Mouse (Mus musculus) mature B cell (primary cell): ENCODE measurements around the gene Larp4.

Source experiments
- in situ Hi-C: fragments of 300-500 bp; cut with MboI; formaldehyde crosslinking; loops from 2 replicates; pipeline ENCODE4 v1.14.3; 2019

Gene Larp4

DNA sequence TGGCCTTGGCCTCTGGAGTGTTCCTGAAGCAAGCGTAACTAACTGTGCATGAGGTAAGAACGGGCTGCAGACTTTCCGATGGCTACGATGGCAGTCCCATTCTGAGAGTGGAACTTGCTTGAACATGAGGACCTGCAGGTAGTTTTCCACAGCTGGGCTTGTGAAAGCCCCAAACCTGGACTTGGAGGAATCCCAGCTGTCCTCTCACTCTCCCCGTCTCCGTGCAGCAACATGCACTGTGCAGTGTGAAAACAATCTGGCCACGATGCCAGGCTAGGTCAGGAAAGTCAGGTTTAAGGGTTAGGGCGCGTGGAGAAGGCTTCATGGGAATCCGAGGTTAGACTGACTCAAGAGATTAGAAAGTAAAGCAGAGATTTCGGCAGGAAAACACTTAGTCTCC, 89.0 kb downstream of the Larp4 start:
- in situ Hi-C loops: no loop called here

- in situ Hi-C loops: no loop called here
Measured at GRCm38 (mm10) chr15:100059626-100060311, 89.9 kb downstream of the Larp4 start.

- in situ Hi-C loops: no loop called here
Measured at GRCm38 (mm10) chr15:100060513-100061140, 90.8 kb downstream of the Larp4 start.

- in situ Hi-C loops: no loop called here
Measured at GRCm38 (mm10) chr15:100061377-100061776, 91.5 kb downstream of the Larp4 start.

DNA sequence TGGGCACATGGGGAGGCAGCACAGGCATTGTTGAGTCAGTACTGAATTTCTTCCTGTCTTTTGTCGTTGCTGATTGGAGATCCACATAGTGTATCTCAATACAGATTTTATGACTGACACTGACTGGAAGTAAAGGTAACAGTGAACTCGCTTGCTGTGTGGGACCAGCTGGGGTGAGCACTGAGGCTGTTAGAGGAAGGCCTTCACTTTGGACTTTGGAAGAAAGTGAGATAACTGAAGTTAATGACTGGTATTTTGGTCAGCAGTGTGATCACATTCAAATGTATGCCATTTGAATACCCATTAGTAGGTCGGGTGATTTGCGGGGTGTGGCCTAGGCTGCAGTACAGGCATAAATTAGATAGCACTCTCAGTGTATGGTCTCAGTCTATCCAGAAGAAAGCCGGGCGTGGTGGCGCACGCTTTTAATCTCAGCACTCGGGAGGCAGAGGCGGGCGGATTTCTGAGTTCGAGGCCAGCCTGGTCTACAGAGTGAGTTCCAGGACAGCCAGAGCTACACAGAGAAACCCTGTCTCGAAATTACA, 93.4 kb downstream of the Larp4 start:
- in situ Hi-C loops: no loop called here
